Mouse (Mus musculus) MEL (cell line): ENCODE results near the gene Cyp21a1. TPM values are rescaled to one million over a fixed set of nuclear protein-coding genes. Genes with fewer than 3 reads are reported as not detected.

Experiments
- DNase-seq: peaks from one replicate; pipeline ENCODE4 v3.0.0; 2011; ENCODE audit warnings: low read depth, low spot score
- H3K27ac ChIP-seq: 2 replicates; pipeline ENCODE4 v1.5.1; 2012; ENCODE audit warnings: low read depth, mild to moderate bottlenecking, control low read depth, low read length, moderate library complexity; ENCODE audit not compliant: control insufficient read depth
- H3K27me3 ChIP-seq, 2 experiments: fragments of 150-350 bp in 1 of 2; sonication (generic) in 1 of 2; 2 replicates each; pipeline ENCODE4 v1.6.1; 2012; ENCODE audit warnings: low read length in 2 of 2, mild to moderate bottlenecking in 2 of 2, improper control_type of control experiment in 1 of 2, moderate library complexity in 1 of 2; ENCODE audit not compliant: insufficient read depth in 2 of 2, control insufficient read depth in 1 of 2
- H3K36me3 ChIP-seq, 2 experiments: 2 replicates each; pipeline ENCODE4 v1.6.1; 2012 to 2014; ENCODE audit warnings: low read length in 2 of 2, improper control_type of control experiment in 1 of 2, inconsistent platforms in 1 of 2, mild to moderate bottlenecking in 1 of 2; ENCODE audit not compliant: insufficient read depth in 2 of 2, control insufficient read depth in 1 of 2
- H3K4me1 ChIP-seq, 2 experiments: fragments of 150-350 bp in 1 of 2; sonication (generic) in 1 of 2; 2 replicates each; pipeline ENCODE4 v1.6.1; 2012; ENCODE audit warnings: low read length in 2 of 2, improper control_type of control experiment in 1 of 2, mild to moderate bottlenecking in 1 of 2; ENCODE audit not compliant: insufficient read depth in 2 of 2, control insufficient read depth in 1 of 2
- H3K4me3 ChIP-seq, 2 experiments: fragments of 150-350 bp in 1 of 2; sonication (generic) in 1 of 2; 2 replicates each; pipeline ENCODE4 v1.5.1; 2012; ENCODE audit warnings: low read depth in 2 of 2, low read length in 2 of 2, mild to moderate bottlenecking in 2 of 2, moderate library complexity in 2 of 2, control low read depth in 1 of 2, improper control_type of control experiment in 1 of 2; ENCODE audit not compliant: control insufficient read depth in 1 of 2, insufficient read depth in 1 of 2
- H3K79me2 ChIP-seq: 2 replicates; pipeline ENCODE4 v1.6.1; 2012; ENCODE audit warnings: mild to moderate bottlenecking, low read length, moderate library complexity; ENCODE audit not compliant: control insufficient read depth, poor library complexity, insufficient read depth
- H3K9ac ChIP-seq: 2 replicates; pipeline ENCODE4 v1.6.1; 2012; ENCODE audit warnings: low read depth, mild to moderate bottlenecking, control low read depth, low read length, moderate library complexity; ENCODE audit not compliant: control insufficient read depth, poor library complexity, severe bottlenecking
- H3K9me3 ChIP-seq: fragments of 150-350 bp; sonication (generic); replicated peaks from 2 replicates; pipeline ENCODE4 v1.6.1; 2012; ENCODE audit warnings: mild to moderate bottlenecking, low read length, improper control_type of control experiment, moderate library complexity; ENCODE audit not compliant: insufficient read depth
- BHLHE40 ChIP-seq: IDR thresholded peaks from 2 replicates; pipeline ENCODE4 v1.6.1; 2012; ENCODE audit warnings: low read depth, mild to moderate bottlenecking, inconsistent platforms, low read length, improper control_type of control experiment, borderline replicate concordance
- CHD2 ChIP-seq: IDR thresholded peaks from 2 replicates; pipeline ENCODE4 v1.6.1; 2011; ENCODE audit warnings: low read length, improper control_type of control experiment
- E2F4 ChIP-seq: IDR thresholded peaks from 2 replicates; pipeline ENCODE4 v1.6.1; 2011; ENCODE audit warnings: low read depth, low read length, improper control_type of control experiment, borderline replicate concordance
- ELF1 ChIP-seq: IDR thresholded peaks from 2 replicates; pipeline ENCODE4 v1.6.1; 2014; ENCODE audit warnings: low read depth, mild to moderate bottlenecking, inconsistent platforms, low read length, improper control_type of control experiment, moderate library complexity
- EP300 ChIP-seq, 2 experiments: IDR thresholded peaks; 2 replicates each; pipeline ENCODE4 v1.6.1; 2011; ENCODE audit warnings: improper control_type of control experiment in 2 of 2, low read length in 2 of 2, low read depth in 1 of 2, mild to moderate bottlenecking in 1 of 2
- ETS1 ChIP-seq: IDR thresholded peaks from 2 replicates; pipeline ENCODE4 v1.6.1; 2012; ENCODE audit warnings: low read depth, mild to moderate bottlenecking, inconsistent platforms, low read length, improper control_type of control experiment, moderate library complexity
- GABPA ChIP-seq: IDR thresholded peaks from 2 replicates; pipeline ENCODE4 v1.6.1; 2012; ENCODE audit warnings: low read depth, mild to moderate bottlenecking, inconsistent platforms, low read length, improper control_type of control experiment, moderate library complexity
- GATA1 ChIP-seq: IDR thresholded peaks from 2 replicates; pipeline ENCODE4 v1.6.1; 2011; ENCODE audit warnings: low read depth, low read length, improper control_type of control experiment
- HCFC1 ChIP-seq: IDR thresholded peaks from 2 replicates; pipeline ENCODE4 v1.6.1; 2012; ENCODE audit warnings: low read depth, mild to moderate bottlenecking, inconsistent platforms, low read length, improper control_type of control experiment, moderate library complexity
- KAT2A ChIP-seq: conservative IDR thresholded peaks from 2 replicates; pipeline ENCODE4 v1.6.1; 2012; ENCODE audit warnings: low read depth, low read length, improper control_type of control experiment, inconsistent platforms
- MAFK ChIP-seq: IDR thresholded peaks from 2 replicates; pipeline ENCODE4 v1.6.1; 2011; ENCODE audit warnings: low read depth, mild to moderate bottlenecking, low read length, improper control_type of control experiment, borderline replicate concordance
- MAX ChIP-seq: IDR thresholded peaks from 2 replicates; pipeline ENCODE4 v1.6.1; 2011; ENCODE audit warnings: low read length, improper control_type of control experiment
- MAZ ChIP-seq: IDR thresholded peaks from 2 replicates; pipeline ENCODE4 v1.6.1; 2012; ENCODE audit warnings: low read depth, mild to moderate bottlenecking, inconsistent platforms, low read length, improper control_type of control experiment
- MXI1 ChIP-seq: IDR thresholded peaks from 2 replicates; pipeline ENCODE4 v1.6.1; 2011; ENCODE audit warnings: mild to moderate bottlenecking, low read depth, low read length, improper control_type of control experiment
- MYB ChIP-seq: IDR thresholded peaks from 2 replicates; pipeline ENCODE4 v1.6.1; 2011; ENCODE audit warnings: mild to moderate bottlenecking, low read depth, low read length, improper control_type of control experiment
- MYC ChIP-seq: IDR thresholded peaks from 2 replicates; pipeline ENCODE4 v1.6.1; 2011; ENCODE audit warnings: low read depth, mild to moderate bottlenecking, low read length, improper control_type of control experiment, moderate library complexity
- NRF1 ChIP-seq: IDR thresholded peaks from 2 replicates; pipeline ENCODE4 v1.6.1; 2014; ENCODE audit warnings: low read depth, mild to moderate bottlenecking, inconsistent platforms, low read length, improper control_type of control experiment, moderate library complexity; ENCODE audit not compliant: poor library complexity, insufficient read depth, severe bottlenecking
- POLR2A ChIP-seq, 2 experiments: IDR thresholded peaks; 2 replicates each; pipeline ENCODE4 v1.6.1; 2011 to 2012; ENCODE audit warnings: low read length in 2 of 2, mild to moderate bottlenecking in 2 of 2, control low read depth in 1 of 2, improper control_type of control experiment in 1 of 2, low read depth in 1 of 2, moderate library complexity in 1 of 2; ENCODE audit not compliant: control insufficient read depth in 1 of 2, insufficient read depth in 1 of 2, poor library complexity in 1 of 2
- POLR2AphosphoS2 ChIP-seq: IDR thresholded peaks from 2 replicates; pipeline ENCODE4 v1.6.1; 2011; ENCODE audit warnings: low read length, improper control_type of control experiment
- POLR2AphosphoS5 ChIP-seq: IDR thresholded peaks from 2 replicates; pipeline ENCODE4 v1.6.1; 2012; ENCODE audit warnings: low read depth, borderline replicate concordance, mild to moderate bottlenecking, inconsistent platforms, low read length, moderate library complexity, mixed read lengths
- RCOR1 ChIP-seq: IDR thresholded peaks from 2 replicates; pipeline ENCODE4 v1.6.1; 2012; ENCODE audit warnings: low read depth, mild to moderate bottlenecking, inconsistent platforms, low read length, improper control_type of control experiment
- SIN3A ChIP-seq: IDR thresholded peaks from 2 replicates; pipeline ENCODE4 v1.6.1; 2012; ENCODE audit warnings: low read length, improper control_type of control experiment, inconsistent platforms
- UBTF ChIP-seq: IDR thresholded peaks from 2 replicates; pipeline ENCODE4 v1.6.1; 2012; ENCODE audit warnings: low read depth, mild to moderate bottlenecking, inconsistent platforms, low read length, improper control_type of control experiment, moderate library complexity, borderline replicate concordance; ENCODE audit not compliant: insufficient read depth
- USF1 ChIP-seq: IDR thresholded peaks from 2 replicates; pipeline ENCODE4 v1.6.1; 2014; ENCODE audit warnings: low read depth, mild to moderate bottlenecking, inconsistent platforms, low read length, improper control_type of control experiment, moderate library complexity
- USF2 ChIP-seq, 2 experiments: IDR thresholded peaks; 2 replicates each; pipeline ENCODE4 v1.6.1; 2011 to 2012; ENCODE audit warnings: improper control_type of control experiment in 2 of 2, low read length in 2 of 2, borderline replicate concordance in 1 of 2, inconsistent platforms in 1 of 2, low read depth in 1 of 2, mild to moderate bottlenecking in 1 of 2; ENCODE audit not compliant: insufficient read depth in 1 of 2
- ZC3H11A ChIP-seq: IDR thresholded peaks from 2 replicates; pipeline ENCODE4 v1.6.1; 2012; ENCODE audit warnings: low read depth, mild to moderate bottlenecking, inconsistent platforms, low read length, improper control_type of control experiment
- ZMIZ1 ChIP-seq: IDR thresholded peaks from 2 replicates; pipeline ENCODE4 v1.6.1; 2012; ENCODE audit warnings: low read depth, mild to moderate bottlenecking, inconsistent platforms, low read length, improper control_type of control experiment, moderate library complexity
- polyA plus RNA-seq, 2 experiments: library from polyadenylated mRNA; stranded (reverse) in 1 of 2; unstranded in 1 of 2; fragments of >175 nt in 1 of 2; fragments of >200 nt in 1 of 2; gene quantifications; 2 replicates each; pipeline versions ENCODE4 v1.2.1 to v1.2.4; 2012; ENCODE audit warnings: low replicate concordance in 2 of 2, low read depth in 1 of 2; ENCODE audit not compliant: insufficient read length in 2 of 2, insufficient read depth in 1 of 2, missing spikeins in 1 of 2
- total RNA-seq: library from RNA; depleted of rRNA; stranded (reverse); fragments of 300-350 nt; gene quantifications from 2 replicates; pipeline ENCODE4 v1.2.3, GENCODE M21; 2012

Cyp21a1 gene
- total and polyA plus RNA-seq, 3 experiments, result not detected

GRCm38 (mm10) chr17:34850517-34851125 lies 46.3 kb upstream of the Cyp21a1 start:
- Histone ChIP-seq H3K27me3 (no peaks in the 10 kb centered on the region), H3K4me1 (peaks cover 0 to 3% of the 10 kb centered on the region in 2 experiments; a peak in 2 of 4 replicates), H3K79me2 (peaks cover 15% of the 10 kb centered on the region), H3K9ac (peak overlapping the region; percentile 86), H3K36me3 (peaks cover 1 to 5% of the 10 kb centered on the region in 2 experiments), H3K9me3 (no peaks in the 10 kb centered on the region), H3K27ac (peak overlapping the region; percentile 34; the same call in 1 of the 2 replicates), H3K4me3 (peak overlapping the region; percentile 59 to 80)
- DNase-seq, result peak; percentile 55
- TF ChIP-seq ZMIZ1 (no peak), RCOR1 (no peak), UBTF (0 out of 2 replicates have a peak, but pooled peaks have one; percentile 33)

DNA sequence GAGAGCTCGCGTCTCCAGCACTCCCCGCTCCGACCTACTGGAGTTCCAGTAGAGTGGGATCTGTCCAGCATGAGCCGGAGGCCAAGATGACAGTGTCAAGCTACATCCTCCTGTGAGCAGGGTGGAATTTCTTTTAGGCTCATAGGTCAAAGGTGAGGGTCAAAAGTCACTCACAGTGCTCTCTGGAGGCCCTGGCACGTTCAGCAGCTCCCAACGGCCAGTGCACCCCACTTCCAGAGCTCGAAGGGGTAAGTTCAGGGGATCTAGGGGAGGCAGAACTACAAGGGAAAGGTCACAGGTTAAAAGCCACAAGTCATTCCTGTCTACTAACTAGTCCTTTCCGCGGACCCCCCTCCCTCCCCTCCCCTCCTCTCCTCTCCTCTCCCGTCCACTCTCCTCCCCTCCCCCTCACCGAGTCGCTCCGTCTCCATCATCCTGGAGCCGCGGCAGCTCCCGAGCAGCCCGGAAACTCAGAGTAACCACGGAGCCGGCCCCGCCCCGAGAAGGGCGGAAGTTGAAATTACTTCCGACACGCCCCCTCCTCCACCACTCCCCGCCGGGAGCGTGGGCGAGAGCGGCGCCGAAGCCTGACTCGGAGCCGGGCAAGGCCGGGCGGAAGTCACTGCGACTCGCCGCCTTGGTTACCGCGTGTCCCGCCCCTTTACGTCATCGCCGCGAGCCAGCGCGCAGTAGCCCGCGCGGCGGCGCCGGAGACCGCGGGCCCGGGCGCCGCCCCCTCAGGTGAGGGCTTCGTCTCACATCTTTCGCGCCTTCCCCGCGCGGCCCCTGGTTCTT lies 45.6 kb upstream of the Cyp21a1 start, which contains the start of the genes Skiv2l and Nelfe:
TSS of gene Skiv2l (minus strand) at position 489 of the 795 bp plus-strand sequence.
TSS of gene Nelfe (plus strand) at position 670 of the 795 bp plus-strand sequence.
- peaks cover 0 to 3% of the 10 kb centered on the region in 2 experiments; a peak in 2 of 4 replicates for H3K4me1 ChIP-seq
- H3K79me2 ChIP-seq, result peaks cover 15% of the 10 kb centered on the region
- H3K27me3 ChIP-seq, result no peaks in the 10 kb centered on the region
- peaks cover 1 to 5% of the 10 kb centered on the region in 2 experiments for H3K36me3 ChIP-seq
- H3K9ac ChIP-seq, result peak within 1 kb of the TSS; percentile 86
- H3K27ac ChIP-seq, result peak within 1 kb of the TSS; percentile 34; the same call in 1 of the 2 replicates
- DNase-seq, result peak; percentile 98
- no peaks in the 10 kb centered on the region for H3K9me3 ChIP-seq
- peak within 1 kb of the TSS; percentile 72 to 80 for H3K4me3 ChIP-seq
- no peak for TF ChIP-seq BHLHE40
- TF ChIP-seq RCOR1, result no peak
- peak; percentile 50 for TF ChIP-seq CHD2
- TF ChIP-seq EP300 (IDR thresholded peaks at IDR 0.05; ENCODE audit: low read depth in 1 of 2, low read length in 2 of 2), result no peak
- TF ChIP-seq MXI1, result peak; percentile 97
- TF ChIP-seq NRF1, result peak; percentile 70
- TF ChIP-seq GATA1, result no peak
- TF ChIP-seq SIN3A, result peak; percentile 99
- peak; percentile 100 for TF ChIP-seq ELF1
- TF ChIP-seq ZMIZ1, result no peak
- no peak for TF ChIP-seq POLR2AphosphoS5
- peak; percentile 83; the same call in 1 of the 2 replicates for TF ChIP-seq E2F4
- peak; percentile 46 to 70; a peak in 2 of 4 replicates for TF ChIP-seq POLR2A (IDR thresholded peaks at IDR 0.05; ENCODE audit: control insufficient read depth in 1 of 2, insufficient read depth in 1 of 2, low read depth in 1 of 2, low read length in 2 of 2, poor library complexity in 1 of 2)
- TF ChIP-seq POLR2AphosphoS2, result peak; percentile 45; the same call in 1 of the 2 replicates
- TF ChIP-seq ETS1, result peak; percentile 51; the same call in 1 of the 2 replicates
- no peak for TF ChIP-seq USF2 (IDR thresholded peaks at IDR 0.05; ENCODE audit: borderline replicate concordance in 1 of 2, insufficient read depth in 1 of 2, low read depth in 1 of 2, low read length in 2 of 2)
- peak; percentile 44; the same call in 1 of the 2 replicates for TF ChIP-seq MYC
- TF ChIP-seq ZC3H11A, result no peak
- no peak for TF ChIP-seq MYB
- TF ChIP-seq USF1, result no peak
- peak; percentile 88; the same call in 1 of the 2 replicates for TF ChIP-seq KAT2A
- TF ChIP-seq MAZ, result peak; percentile 75; the same call in 1 of the 2 replicates
- TF ChIP-seq UBTF, result peak; percentile 72; the same call in 1 of the 2 replicates
- no peak for TF ChIP-seq MAFK
- peak; percentile 96 for TF ChIP-seq HCFC1
- peak; percentile 81 for TF ChIP-seq MAX
- TF ChIP-seq GABPA, result no peak
